Mouse (Mus musculus) embryonic stem cell, embryonic (primary cell): ENCODE data around the gene Eef2k.
"Not testable (repeated sequence)": the region's sequence is repeated elsewhere in the genome, so short reads cannot be mapped to it uniquely, and the experiment has no call there.

ENCODE experiments used
- CTCF ChIA-PET, 4 experiments: fragments of 300-600 bp in 2 of 4; fragments of 350-600 bp in 2 of 4; sonication (Branson Sonifier 250); formaldehyde crosslinking; loops; one replicate each; lab custom pipeline; 2022; ENCODE audit warnings: inconsistent platforms in 2 of 4; lab: Charles Lee
- POLR2A ChIA-PET, 4 experiments: fragments of 300-600 bp in 2 of 4; fragments of 350-600 bp in 2 of 4; sonication (Branson Sonifier 250); formaldehyde crosslinking; loops; one replicate each; lab custom pipeline; 2022; ENCODE audit warnings: antibody characterized with exemption in 4 of 4, inconsistent platforms in 1 of 4; lab: Charles Lee

The Eef2k gene

GRCm38 (mm10) chr7:120893123-120893522 lies 50.5 kb downstream of the Eef2k start:
- ChIA-PET POLR2A (interaction anchor here in 3 of 4 experiments (0.5 to 1.3 kb wide), 7 partner anchors 12 to 366 kb away, joined by 3 to 7 read pairs (median 4); no protein-coding TSS in a partner anchor), CTCF (interaction anchor here in 1 of 4 experiments (0.7 kb wide), 1 partner anchor 671 kb away, joined by 4 read pairs; no protein-coding TSS in a partner anchor)

GRCm38 (mm10) chr7:120897054-120897453 lies 54.4 kb downstream of the Eef2k start:
- ChIA-PET CTCF (interaction anchor here in 2 of 4 experiments (0.7 kb wide), 2 partner anchors 80 to 1886 kb away, joined by 7 to 12 read pairs; no protein-coding TSS in a partner anchor), POLR2A (interaction anchor here in 2 of 4 experiments (0.7 to 1.2 kb wide), 2 partner anchors 52 to 383 kb away, joined by 3 read pairs; no protein-coding TSS in a partner anchor)

GRCm38 (mm10) chr7:120897711-120898335 lies 55.2 kb downstream of the Eef2k start:
- CTCF ChIA-PET = interaction anchor here in 1 of 4 experiments (0.6 kb wide), 1 partner anchor 58 kb away, joined by 5 read pairs; no protein-coding TSS in a partner anchor

GRCm38 (mm10) chr7:120900191-120900590 lies 57.6 kb downstream of the Eef2k start:
- POLR2A ChIA-PET = interaction anchor here in 2 of 4 experiments (0.6 to 3.3 kb wide), 8 partner anchors 10 to 65 kb away, joined by 3 to 23 read pairs (median 4); partner anchors contain the start of genes Eef2k (in 2 of the 2) and Polr3e (in 1 of the 2)
- CTCF ChIA-PET = interaction anchor here in 2 of 4 experiments (0.8 to 1.2 kb wide), 2 partner anchors 57 to 65 kb away, joined by 3 read pairs; no protein-coding TSS in a partner anchor

More at GRCm38 (mm10) chr7:120897711-120898335, 55.2 kb downstream of the Eef2k start:
- POLR2A ChIA-PET = interaction anchor here in 1 of 4 experiments (1.1 kb wide), 2 partner anchors 9 to 10 kb away, joined by 3 to 4 read pairs; no protein-coding TSS in a partner anchor

- CTCF ChIA-PET = interaction anchor here in 1 of 4 experiments (0.6 kb wide), 1 partner anchor 277 kb away, joined by 18 read pairs; no protein-coding TSS in a partner anchor
Observed at GRCm38 (mm10) chr7:120901701-120902100, 59.1 kb downstream of the Eef2k start.

GRCm38 (mm10) chr7:120902931-120903330 lies 60.3 kb downstream of the Eef2k start:
- ChIA-PET POLR2A (interaction anchor here in 1 of 4 experiments (1.2 kb wide), 1 partner anchor 14 kb away, joined by 4 read pairs; the partner anchor contains the start of gene Polr3e), CTCF (no interaction called here)

More at GRCm38 (mm10) chr7:120901701-120902100, 59.1 kb downstream of the Eef2k start:
- POLR2A ChIA-PET = interaction anchor here in 2 of 4 experiments (1.0 to 3.3 kb wide), 3 partner anchors 37 to 58 kb away, joined by 3 to 23 read pairs (median 7); partner anchors contain the start of gene Eef2k (in 1 of the 2)

GRCm38 (mm10) chr7:120910172-120910571 lies 67.5 kb downstream of the Eef2k start:
- POLR2A ChIA-PET, CTCF ChIA-PET: not testable (repeated sequence)

GRCm38 (mm10) chr7:120911268-120911667 lies 68.6 kb downstream of the Eef2k start:
- POLR2A ChIA-PET = interaction anchor here in 1 of 4 experiments (1.4 to 1.6 kb wide), 2 partner anchors 68 to 76 kb away, joined by 3 to 7 read pairs; partner anchors contain the start of gene Eef2k
- CTCF ChIA-PET = not testable (repeated sequence)

- CTCF ChIA-PET = no interaction called here
Observed at GRCm38 (mm10) chr7:120913332-120913731, 70.7 kb downstream of the Eef2k start.

GRCm38 (mm10) chr7:120916262-120916875 lies 73.7 kb downstream of the Eef2k start:
- CTCF ChIA-PET = interaction anchor here in 3 of 4 experiments (0.5 to 3.1 kb wide), 5 partner anchors 11 to 81 kb away, joined by 3 to 36 read pairs (median 7); partner anchors contain the start of gene Eef2k (in 1 of the 3)

More at GRCm38 (mm10) chr7:120913332-120913731, 70.7 kb downstream of the Eef2k start:
- POLR2A ChIA-PET = no interaction called here

GRCm38 (mm10) chr7:120917279-120917591 lies 74.6 kb downstream of the Eef2k start:
- POLR2A ChIA-PET = interaction anchor here (0.6 to 2.1 kb wide), 35 partner anchors 9 to 980 kb away, joined by 3 to 40 read pairs (median 4); partner anchors contain the start of genes Eef2k (in 3 of the 4), Cdr2 (in 2 of the 4) and Mfsd13b (in 2 of the 4)
- CTCF ChIA-PET = interaction anchor here (0.6 to 3.1 kb wide), 12 partner anchors 21 to 87 kb away, joined by 3 to 36 read pairs (median 6); partner anchors contain the start of gene Eef2k (in 2 of the 4)

More at GRCm38 (mm10) chr7:120916262-120916875, 73.7 kb downstream of the Eef2k start:
- POLR2A ChIA-PET = interaction anchor here in 3 of 4 experiments (0.6 to 2.1 kb wide), 21 partner anchors 8 to 255 kb away, joined by 3 to 40 read pairs (median 4); partner anchors contain the start of genes Cdr2 (in 2 of the 3), Eef2k (in 2 of the 3) and Mfsd13b (in 2 of the 3)

GRCm38 (mm10) chr7:120917592-120918461 lies 75.2 kb downstream of the Eef2k start, which contains the start of gene Polr3e:
Gene Polr3e (plus strand): TSS chr7:120917744.
- ChIA-PET POLR2A (interaction anchor here (0.6 to 8.6 kb wide), 43 partner anchors 9 to 979 kb away, joined by 3 to 52 read pairs (median 4); partner anchors contain the start of genes Eef2k (in 3 of the 4), Cdr2 (in 2 of the 4) and Mfsd13b (in 2 of the 4)), CTCF (interaction anchor here (0.6 to 3.1 kb wide), 12 partner anchors 20 to 202 kb away, joined by 3 to 36 read pairs (median 6); partner anchors contain the start of gene Eef2k (in 2 of the 4))

- CTCF ChIA-PET = interaction anchor here in 1 of 4 experiments (3.1 kb wide), 1 partner anchor 83 kb away, joined by 36 read pairs; no protein-coding TSS in a partner anchor
- POLR2A ChIA-PET = interaction anchor here (0.6 to 8.6 kb wide), 13 partner anchors 9 to 180 kb away, joined by 3 to 52 read pairs (median 4); partner anchors contain the start of genes Cdr2 (in 1 of the 4), Eef2k (in 1 of the 4) and Mfsd13b (in 1 of the 4)
Observed at GRCm38 (mm10) chr7:120918526-120918962, 75.9 kb downstream of the Eef2k start.

- CTCF ChIA-PET = interaction anchor here in 1 of 4 experiments (3.3 kb wide), 1 partner anchor 187 kb away, joined by 19 read pairs; no protein-coding TSS in a partner anchor
- POLR2A ChIA-PET = interaction anchor here in 3 of 4 experiments (0.5 to 6.8 kb wide), 6 partner anchors 11 to 90 kb away, joined by 3 to 52 read pairs (median 5); partner anchors contain the start of genes Cdr2 (in 2 of the 3), Mfsd13b (in 2 of the 3), Eef2k (in 1 of the 3) and Polr3e (in 1 of the 3)
Observed at GRCm38 (mm10) chr7:120933110-120933509, 90.5 kb downstream of the Eef2k start.

GRCm38 (mm10) chr7:120933680-120934195 lies 91.1 kb downstream of the Eef2k start:
- ChIA-PET CTCF (interaction anchor here in 2 of 4 experiments (0.6 to 3.3 kb wide), 4 partner anchors 9 to 186 kb away, joined by 3 to 19 read pairs (median 7); no protein-coding TSS in a partner anchor), POLR2A (interaction anchor here in 2 of 4 experiments (1.4 to 6.8 kb wide), 3 partner anchors 11 to 49 kb away, joined by 5 to 52 read pairs (median 30); partner anchors contain the start of genes Cdr2 (in 1 of the 2) and Mfsd13b (in 1 of the 2))

- ChIA-PET POLR2A (interaction anchor here in 2 of 4 experiments (0.6 to 6.8 kb wide), 6 partner anchors 9 to 150 kb away, joined by 3 to 52 read pairs (median 4); partner anchors contain the start of genes Cdr2 (in 1 of the 2) and Mfsd13b (in 1 of the 2)), CTCF (interaction anchor here (0.6 to 3.3 kb wide), 19 partner anchors 8 to 707 kb away, joined by 3 to 19 read pairs (median 4); no protein-coding TSS in a partner anchor)
Observed at GRCm38 (mm10) chr7:120934716-120935115, 92.1 kb downstream of the Eef2k start.
